Mouse (Mus musculus): ENCODE measurements around the gene Vmn1r65.
"Not testable (repeated sequence)": the region's sequence is repeated elsewhere in the genome, so short reads cannot be mapped to it uniquely, and the experiment has no call there.

Vmn1r65 gene

DNA sequence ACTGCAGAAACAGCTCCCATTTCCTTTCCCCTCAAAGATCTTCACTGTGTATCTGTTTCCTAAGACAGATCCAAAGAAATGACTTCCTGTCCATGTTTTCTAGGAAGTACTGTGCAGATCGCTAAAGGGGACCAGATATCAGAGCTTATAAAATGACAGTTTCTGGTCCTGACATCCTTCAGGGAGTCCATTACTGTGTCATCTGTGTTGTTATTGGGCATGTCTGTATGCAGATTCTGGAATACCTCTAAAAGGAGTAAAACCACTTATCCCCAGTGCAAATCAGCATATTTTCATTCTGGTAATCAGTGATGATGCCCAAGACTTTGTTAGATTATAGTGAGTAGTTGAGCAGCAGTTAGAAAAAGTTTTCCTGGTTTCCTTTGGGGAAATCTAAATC, at the start of gene Vmn1r65:
Gene Vmn1r65, minus strand, starts transcription at position 101 of the 400 bp plus-strand sequence.
- no peak for DNase-seq

DNA sequence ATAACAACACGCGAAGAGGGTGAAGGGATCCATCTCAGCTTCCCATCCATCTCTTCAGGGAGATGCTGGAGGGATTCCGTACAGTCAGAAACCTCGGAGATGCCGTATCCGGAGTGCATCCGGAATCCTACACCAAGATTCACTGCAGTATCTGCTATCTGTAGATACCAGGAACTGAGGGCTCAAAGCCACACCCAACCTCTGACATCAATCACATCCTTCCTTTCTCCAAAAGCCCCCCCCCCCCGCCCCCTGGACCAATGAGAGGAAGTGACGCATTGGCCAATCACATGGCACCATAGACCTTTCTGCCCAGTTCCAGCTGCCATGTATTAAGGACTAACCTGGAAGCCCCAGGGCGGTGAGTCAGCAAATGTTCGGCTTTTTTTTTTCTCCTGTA, 34.1 kb upstream of the Vmn1r65 start, which contains the start of gene Nlrp4c:
Gene Nlrp4c, plus strand, starts transcription at position 301 of the 400 bp plus-strand sequence.
- no peak for DNase-seq

DNA sequence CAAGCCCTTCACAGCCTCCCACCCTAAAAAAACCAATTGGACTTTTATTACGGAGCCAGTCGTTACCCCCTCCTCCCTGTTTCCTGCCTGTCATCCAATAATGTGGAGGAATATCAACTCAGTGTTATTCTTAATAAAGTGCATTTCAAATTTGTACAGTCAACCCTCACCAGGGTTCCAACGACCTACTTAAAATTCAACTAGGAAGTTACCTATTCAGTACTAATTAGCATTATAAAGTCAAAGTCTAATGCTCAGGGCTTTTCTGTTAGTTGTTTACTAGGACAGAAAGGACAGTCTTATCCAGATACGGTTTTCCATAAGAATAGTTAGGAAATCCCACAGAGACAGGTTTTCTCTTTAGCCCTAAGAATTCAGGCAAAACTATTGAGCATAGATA, 28.4 kb downstream of the Vmn1r65 start:
- DNase-seq: not testable (repeated sequence)

DNA sequence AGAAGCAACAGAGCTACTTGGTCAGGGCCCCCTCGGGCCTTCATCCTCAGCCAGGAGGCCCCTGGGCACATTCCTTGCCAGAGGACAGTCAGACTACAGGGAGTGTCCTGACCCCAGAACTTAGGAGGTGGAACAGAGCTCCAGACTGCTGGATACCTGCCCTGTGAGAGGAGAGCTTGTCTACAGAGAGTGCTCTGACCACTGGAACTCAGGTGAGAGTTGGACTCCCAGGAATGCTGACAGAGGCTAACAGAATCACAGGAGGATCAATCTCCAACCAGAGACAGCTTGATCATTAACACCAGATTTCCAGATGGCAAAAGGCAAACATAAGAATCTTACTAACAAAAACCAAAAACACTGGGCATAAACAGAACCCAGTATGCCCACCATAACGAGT, 38.3 kb downstream of the Vmn1r65 start:
- not testable (repeated sequence) for DNase-seq

All from liver (tissue).